Mouse (Mus musculus) midbrain, embryonic 12.5 days (tissue): ENCODE results near the gene Gm9964. TPM values are rescaled to one million over a fixed set of nuclear protein-coding genes. Genes with fewer than 3 reads are reported as not detected.

ENCODE experiments used
- ATAC-seq: fragments of 200-750 bp; cut with Nextera tagmentation; 2 replicates; pipeline ENCODE4 v1.8.0; 2017; ENCODE audit warnings: low read depth, moderate TSS enrichment, moderate library complexity; ENCODE audit not compliant: low FRiP score
- H3K27ac ChIP-seq: fragments of 300-500 bp; sonication (generic); replicated peaks from 2 replicates; pipeline ENCODE4 v1.5.1; 2016; ENCODE audit warnings: mild to moderate bottlenecking
- H3K27me3 ChIP-seq: fragments of 300-500 bp; sonication (generic); 2 replicates; pipeline ENCODE4 v1.6.1; 2016; ENCODE audit warnings: mild to moderate bottlenecking
- H3K36me3 ChIP-seq: fragments of 300-500 bp; sonication (generic); 2 replicates; pipeline ENCODE4 v1.6.1; 2016
- H3K4me1 ChIP-seq: fragments of 300-500 bp; sonication (generic); 2 replicates; pipeline ENCODE4 v1.6.1; 2016
- H3K4me2 ChIP-seq: fragments of 300-500 bp; sonication (generic); replicated peaks from 2 replicates; pipeline ENCODE4 v1.6.1; 2016; ENCODE audit warnings: mild to moderate bottlenecking, moderate library complexity
- H3K4me3 ChIP-seq: fragments of 300-500 bp; sonication (generic); 2 replicates; pipeline ENCODE4 v1.5.1; 2016; ENCODE audit warnings: mild to moderate bottlenecking
- H3K9ac ChIP-seq: fragments of 300-500 bp; sonication (generic); replicated peaks from 2 replicates; pipeline ENCODE4 v1.6.1; 2016; ENCODE audit warnings: mild to moderate bottlenecking, moderate library complexity
- H3K9me3 ChIP-seq: fragments of 300-500 bp; sonication (generic); 2 replicates; pipeline ENCODE4 v1.6.1; 2016; ENCODE audit warnings: mild to moderate bottlenecking
- WGBS: fragments of 180-500 bp; shearing (Covaris S2); methylation state at CpG from one replicate; pipeline ENCODE4 v1.1.7; 2016; 5-methylcytosine and 5-hydroxymethylcytosine counted together
- polyA plus RNA-seq: library from polyadenylated mRNA; unstranded; fragments of >200 nt; fragmentation: Nextera tagmentation; extraction: Ambion mirVana; gene quantifications from 2 replicates; pipeline ENCODE4 v1.2.1, GENCODE M21; 2016

Gene Gm9964
- polyA plus RNA-seq, 1 experiment from 2014 or later = not detected

GRCm38 (mm10) chr11:79293025-79293424, 3.7 kb downstream of the Gm9964 start:
- H3K9me3 ChIP-seq = no peaks in the 10 kb centered on the region
- H3K4me2 ChIP-seq = no peak overlapping the region
- no peak for ATAC-seq
- H3K27me3 ChIP-seq = no peaks in the 10 kb centered on the region
- no peaks in the 10 kb centered on the region for H3K36me3 ChIP-seq
- no peak overlapping the region for H3K4me3 ChIP-seq
- no peak overlapping the region for H3K27ac ChIP-seq
- H3K9ac ChIP-seq = no peak overlapping the region
- 92% methylated on average over 3 of the region's 3 CpGs for WGBS
- H3K4me1 ChIP-seq = no peaks in the 10 kb centered on the region

- no peak overlapping the region for H3K4me2 ChIP-seq
- no peaks in the 10 kb centered on the region for H3K9me3 ChIP-seq
- no peak overlapping the region for H3K4me3 ChIP-seq
- H3K27ac ChIP-seq = no peak overlapping the region
- no peaks in the 10 kb centered on the region for H3K27me3 ChIP-seq
- 87% methylated on average over 3 of the region's 3 CpGs for WGBS
- H3K36me3 ChIP-seq = no peaks in the 10 kb centered on the region
- ATAC-seq = no peak
- no peak overlapping the region for H3K9ac ChIP-seq
- H3K4me1 ChIP-seq = no peaks in the 10 kb centered on the region
Observed at GRCm38 (mm10) chr11:79292130-79292529, 4.6 kb downstream of the Gm9964 start.

DNA sequence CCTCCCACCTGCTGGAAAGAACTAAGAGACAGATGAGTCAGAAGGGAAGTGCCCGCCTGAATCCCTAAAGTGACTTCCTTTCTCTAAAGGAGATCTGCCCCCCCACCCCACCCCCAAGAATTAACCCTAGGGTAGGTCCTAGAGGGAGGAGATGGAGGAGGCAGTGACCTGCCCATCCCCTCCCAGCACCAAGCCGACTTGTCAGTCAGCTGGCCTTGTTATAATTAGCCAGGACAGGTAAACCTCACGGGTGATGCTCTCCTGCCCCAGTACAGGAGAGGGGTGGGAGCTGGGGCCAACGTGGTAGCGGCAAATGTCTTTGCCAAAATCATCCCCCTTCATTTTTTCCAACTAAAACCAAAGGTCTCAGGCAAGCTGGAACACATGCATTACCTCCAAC, 5.1 kb downstream of the Gm9964 start:
- H3K27ac ChIP-seq = no peak overlapping the region
- no peak overlapping the region for H3K4me3 ChIP-seq
- ATAC-seq = no peak
- H3K9me3 ChIP-seq = no peaks in the 10 kb centered on the region
- H3K36me3 ChIP-seq = no peaks in the 10 kb centered on the region
- H3K9ac ChIP-seq = no peak overlapping the region
- no peak overlapping the region for H3K4me2 ChIP-seq
- WGBS = 78% methylated on average over 5 of the region's 5 CpGs
- no peaks in the 10 kb centered on the region for H3K27me3 ChIP-seq
- no peaks in the 10 kb centered on the region for H3K4me1 ChIP-seq

- Histone ChIP-seq H3K9me3 (no peaks in the 10 kb centered on the region), H3K27ac (no peak overlapping the region), H3K4me1 (no peaks in the 10 kb centered on the region), H3K4me3 (no peak overlapping the region), H3K36me3 (no peaks in the 10 kb centered on the region), H3K9ac (no peak overlapping the region), H3K4me2 (no peak overlapping the region), H3K27me3 (no peaks in the 10 kb centered on the region)
- ATAC-seq = no peak
- 52% methylated on average over 2 of the region's 2 CpGs for WGBS
Observed at GRCm38 (mm10) chr11:79290473-79290872, 6.2 kb downstream of the Gm9964 start.

DNA sequence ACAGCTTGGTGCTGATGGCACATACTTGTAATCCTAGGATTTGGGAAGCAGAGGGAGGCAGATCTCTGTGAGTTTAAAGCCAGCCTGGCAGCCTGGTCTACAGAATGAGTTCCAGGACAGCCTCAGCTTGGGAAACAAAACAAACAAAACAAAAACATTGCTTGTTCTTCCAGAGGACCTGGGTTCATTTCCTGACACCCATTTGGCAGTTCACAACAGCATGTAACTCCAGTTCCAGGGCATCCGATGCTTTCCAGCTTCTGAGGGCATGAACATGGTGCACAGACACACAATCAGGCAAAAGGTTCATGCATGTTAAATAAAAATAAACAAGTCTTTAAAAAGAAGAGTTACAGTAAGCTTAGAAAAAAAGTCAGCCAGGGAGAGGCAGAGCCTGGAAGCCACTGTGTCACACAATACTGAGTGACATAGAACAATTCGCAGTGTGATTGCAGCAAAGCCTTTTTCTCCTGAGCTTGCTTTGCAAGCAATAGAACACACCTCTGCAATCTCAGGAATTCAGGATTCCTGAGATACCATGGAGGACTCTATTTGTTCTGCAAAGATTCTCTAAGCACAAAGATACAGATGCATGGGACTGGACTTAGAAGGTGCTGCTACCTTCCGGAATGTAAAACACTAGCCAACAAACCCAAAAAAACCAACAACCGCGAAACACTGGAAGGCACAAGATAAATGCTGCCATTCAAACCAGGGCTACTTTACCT, 7.6 kb downstream of the Gm9964 start:
- no peaks in the 10 kb centered on the region for H3K27me3 ChIP-seq
- no peak overlapping the region for H3K4me3 ChIP-seq
- no peak for ATAC-seq
- no peak overlapping the region for H3K4me2 ChIP-seq
- no peaks in the 10 kb centered on the region for H3K36me3 ChIP-seq
- no peak overlapping the region for H3K27ac ChIP-seq
- H3K9me3 ChIP-seq = no peaks in the 10 kb centered on the region
- H3K4me1 ChIP-seq = no peaks in the 10 kb centered on the region
- WGBS = 90% methylated on average over 5 of the region's 5 CpGs
- no peak overlapping the region for H3K9ac ChIP-seq

GRCm38 (mm10) chr11:79288278-79288843, 8.3 kb downstream of the Gm9964 start:
- no peaks in the 10 kb centered on the region for H3K27me3 ChIP-seq
- H3K36me3 ChIP-seq = no peaks in the 10 kb centered on the region
- no peak for ATAC-seq
- no peak overlapping the region for H3K4me3 ChIP-seq
- WGBS = 90% methylated on average over 7 of the region's 7 CpGs
- H3K4me2 ChIP-seq = no peak overlapping the region
- no peak overlapping the region for H3K27ac ChIP-seq
- H3K9me3 ChIP-seq = no peaks in the 10 kb centered on the region
- no peak overlapping the region for H3K9ac ChIP-seq
- no peaks in the 10 kb centered on the region for H3K4me1 ChIP-seq

GRCm38 (mm10) chr11:79287447-79287846, 9.3 kb downstream of the Gm9964 start:
- no peak overlapping the region for H3K4me3 ChIP-seq
- 80% methylated on average over 6 of the region's 6 CpGs for WGBS
- no peaks in the 10 kb centered on the region for H3K4me1 ChIP-seq
- H3K9me3 ChIP-seq = no peaks in the 10 kb centered on the region
- H3K36me3 ChIP-seq = no peaks in the 10 kb centered on the region
- H3K9ac ChIP-seq = no peak overlapping the region
- no peaks in the 10 kb centered on the region for H3K27me3 ChIP-seq
- no peak for ATAC-seq
- H3K27ac ChIP-seq = no peak overlapping the region
- H3K4me2 ChIP-seq = no peak overlapping the region

DNA sequence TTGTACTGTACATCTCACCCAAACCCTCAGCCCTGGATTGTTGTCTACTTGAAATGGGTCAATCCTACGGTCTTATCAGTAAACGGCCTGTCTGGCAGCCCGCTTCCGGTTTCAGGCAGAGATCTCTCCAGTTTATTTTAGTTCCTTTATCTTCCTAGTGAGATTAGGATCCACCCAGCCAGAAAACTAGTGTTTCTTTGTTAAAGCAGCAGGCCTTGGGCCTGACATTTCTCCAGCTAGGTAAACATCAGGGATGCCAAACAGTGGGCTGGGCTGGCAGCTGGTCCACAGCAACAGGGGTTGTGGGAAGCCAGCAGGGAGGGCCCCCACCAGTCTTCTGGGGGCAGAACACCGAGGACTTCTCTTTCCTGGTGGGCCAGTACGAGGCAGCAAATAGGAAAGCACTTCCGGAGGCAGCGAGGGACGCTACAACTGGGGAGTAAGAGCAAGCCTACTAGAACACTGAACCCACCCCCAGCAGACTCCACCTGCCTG, 10.4 kb downstream of the Gm9964 start:
- H3K9ac ChIP-seq = no peak overlapping the region
- H3K27ac ChIP-seq = no peak overlapping the region
- no peaks in the 10 kb centered on the region for H3K9me3 ChIP-seq
- no peaks in the 10 kb centered on the region for H3K36me3 ChIP-seq
- no peaks in the 10 kb centered on the region for H3K27me3 ChIP-seq
- no peak overlapping the region for H3K4me2 ChIP-seq
- no peak overlapping the region for H3K4me3 ChIP-seq
- ATAC-seq = no peak
- no peaks in the 10 kb centered on the region for H3K4me1 ChIP-seq
- 78% methylated on average over 9 of the region's 9 CpGs for WGBS

DNA sequence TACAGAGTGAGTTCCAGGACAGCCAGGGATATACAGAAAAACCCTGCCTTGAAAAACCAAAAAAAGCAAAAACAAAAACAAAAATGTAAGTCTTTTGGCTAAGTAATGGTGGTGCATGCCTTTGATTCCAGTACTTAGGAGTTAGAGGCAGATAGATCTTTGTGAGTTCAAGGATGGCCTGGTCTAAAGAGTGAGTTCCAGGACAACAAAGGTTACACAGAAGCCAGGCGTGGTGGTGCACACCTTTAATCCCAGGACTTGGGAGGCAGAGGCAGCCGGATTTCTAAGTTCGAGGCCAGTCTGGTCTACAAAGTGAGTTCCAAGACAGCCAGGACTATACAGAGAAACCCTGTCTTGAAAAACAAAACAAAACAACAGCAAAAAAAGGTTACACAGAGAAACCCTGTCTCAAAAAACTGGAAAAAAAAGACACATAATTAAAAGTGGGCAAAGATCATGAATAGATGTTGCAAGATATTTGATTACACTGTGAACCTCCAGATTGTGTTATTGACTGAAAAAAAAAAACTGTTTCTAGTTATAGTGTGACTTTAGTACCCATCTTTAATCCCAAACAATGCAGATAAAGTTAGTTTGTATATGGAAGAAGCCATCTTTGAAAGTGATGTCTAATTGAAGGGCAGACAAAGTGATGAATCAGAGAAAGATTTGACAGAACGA, 13.2 kb downstream of the Gm9964 start:
- Histone ChIP-seq H3K4me1 (no peaks in the 10 kb centered on the region), H3K27me3 (no peaks in the 10 kb centered on the region), H3K4me2 (no peak overlapping the region), H3K36me3 (no peaks in the 10 kb centered on the region), H3K9me3 (no peaks in the 10 kb centered on the region), H3K4me3 (no peak overlapping the region), H3K27ac (no peak overlapping the region), H3K9ac (no peak overlapping the region)
- WGBS = 94% methylated on average over 4 of the region's 4 CpGs
- no peak for ATAC-seq

DNA sequence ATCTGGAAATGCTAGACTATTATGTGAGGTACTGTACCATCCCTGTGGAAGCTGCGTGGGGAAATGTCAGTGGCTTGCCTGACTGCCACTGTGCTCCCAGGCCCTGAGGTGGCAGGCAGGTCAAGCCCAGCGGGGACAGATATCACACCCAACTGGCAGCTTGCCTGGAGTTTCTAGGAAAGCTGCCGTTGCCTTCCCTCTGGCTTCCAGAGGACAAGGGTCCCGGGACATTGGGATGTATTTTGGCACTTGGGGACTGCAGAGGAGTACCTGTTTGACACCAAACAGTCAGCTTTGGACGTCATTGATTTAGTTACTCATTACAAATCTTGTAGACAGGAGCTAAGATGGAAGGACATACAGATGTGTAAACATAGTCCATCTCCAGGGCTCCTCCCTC, 15.3 kb downstream of the Gm9964 start:
- Histone ChIP-seq H3K9ac (no peak overlapping the region), H3K27ac (no peak overlapping the region), H3K4me1 (no peaks in the 10 kb centered on the region), H3K4me2 (no peak overlapping the region), H3K36me3 (no peaks in the 10 kb centered on the region), H3K9me3 (no peaks in the 10 kb centered on the region), H3K27me3 (no peaks in the 10 kb centered on the region), H3K4me3 (no peak overlapping the region)
- no peak for ATAC-seq
- WGBS = 80% methylated on average over 5 of the region's 5 CpGs

GRCm38 (mm10) chr11:79279732-79280405, 16.8 kb downstream of the Gm9964 start:
- WGBS = 65% methylated on average over 2 of the region's 2 CpGs
- Histone ChIP-seq H3K9ac (no peak overlapping the region), H3K4me3 (no peak overlapping the region), H3K27ac (no peak overlapping the region), H3K27me3 (no peaks in the 10 kb centered on the region), H3K4me2 (no peak overlapping the region), H3K4me1 (no peaks in the 10 kb centered on the region), H3K9me3 (no peaks in the 10 kb centered on the region), H3K36me3 (no peaks in the 10 kb centered on the region)
- ATAC-seq = no peak

DNA sequence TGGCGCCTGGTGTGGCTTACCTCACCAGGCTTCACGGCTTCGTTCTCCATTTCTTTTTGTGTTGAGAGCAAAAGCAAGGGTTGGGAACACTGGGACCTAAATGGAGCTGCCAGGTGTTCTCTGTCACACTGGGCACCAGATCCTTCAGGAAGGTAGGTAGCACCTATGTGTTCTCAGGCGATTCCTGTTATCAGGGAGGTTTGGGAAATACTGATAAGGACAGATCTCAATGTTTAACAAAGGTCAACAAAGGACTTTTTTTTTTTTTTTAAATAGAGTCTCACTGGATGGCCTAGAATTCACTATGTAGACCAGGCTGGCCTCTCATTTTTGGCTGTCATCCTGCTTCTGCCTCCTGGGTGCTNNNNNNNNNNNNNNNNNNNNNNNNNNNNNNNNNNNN, 22.9 kb downstream of the Gm9964 start:
- no peaks in the 10 kb centered on the region for H3K27me3 ChIP-seq
- no peak for ATAC-seq
- H3K9ac ChIP-seq = no peak overlapping the region
- no peaks in the 10 kb centered on the region for H3K4me1 ChIP-seq
- H3K4me3 ChIP-seq = no peak overlapping the region
- no peak overlapping the region for H3K4me2 ChIP-seq
- no peaks in the 10 kb centered on the region for H3K36me3 ChIP-seq
- WGBS = 79% methylated on average over 4 of the region's 4 CpGs
- no peaks in the 10 kb centered on the region for H3K9me3 ChIP-seq
- no peak overlapping the region for H3K27ac ChIP-seq
